Mouse (Mus musculus) liver, adult 2 months (tissue): Measurements from ENCODE around the gene Tomm40l.

Experiments
- CTCF ChIP-seq: fragments of 200-500 bp; IDR thresholded peaks from 2 replicates; pipeline ENCODE4 v1.5.1; 2011; ENCODE audit warnings: low read depth, low read length, control low read depth
- POLR2A ChIP-seq: fragments of 200-500 bp; IDR thresholded peaks from 2 replicates; pipeline ENCODE4 v1.6.1; 2011; ENCODE audit warnings: low read length, control low read depth; ENCODE audit not compliant: insufficient read depth; ENCODE audit errors: extremely low read depth

- TF ChIP-seq CTCF: no peak
- TF ChIP-seq POLR2A: no peak
Measured at GRCm38 (mm10) chr1:171230215-171230614, 7.9 kb upstream of the Tomm40l start.
